Mouse (Mus musculus) gastrocnemius, postnatal 14 days (tissue): ENCODE measurements at regions not wholly inside any gene's neighbourhood (a gene's known extent, or its start where the extent isn't known, plus 50 kb on each side); places are given as distances from the start of the nearest gene placed in this dataset.

ENCODE experiments used
- DNase-seq: peaks from one replicate; pipeline ENCODE4 v3.0.0; 2021; ENCODE audit warnings: mixed read lengths
- intact Hi-C: fragments of 180-260 bp; cut with DNase I; formaldehyde crosslinking; loops from one replicate; pipeline ENCODE4 v1.15.1; 2025; ENCODE audit warnings: low total_unique reads

GRCm38 (mm10) chr12:105898580-105899293 is 111.3 kb upstream of the Vrk1 start:
- DNase-seq: no peak
- intact Hi-C loops: no loop called here

- intact Hi-C loops: no loop called here
These were observed 110.6 kb upstream of the Vrk1 start for GRCm38 (mm10) chr12:105899294-105899909.

GRCm38 (mm10) chr12:105900479-105900878 is 109.5 kb upstream of the Vrk1 start:
- intact Hi-C loops: no loop called here
- DNase-seq: no peak

More at GRCm38 (mm10) chr12:105899294-105899909, 110.6 kb upstream of the Vrk1 start:
- no peak for DNase-seq

- intact Hi-C loops: no loop called here
- DNase-seq: no peak
These were observed 107.0 kb upstream of the Vrk1 start for GRCm38 (mm10) chr12:105903072-105903471.

- no peak for DNase-seq
- intact Hi-C loops: no loop called here
These were observed 103.4 kb upstream of the Vrk1 start for GRCm38 (mm10) chr12:105906584-105906983.

- no peak for DNase-seq
- intact Hi-C loops: no loop called here
These were observed 102.0 kb upstream of the Vrk1 start for GRCm38 (mm10) chr12:105907851-105908620.

GRCm38 (mm10) chr12:105911556-105911955 is 98.5 kb upstream of the Vrk1 start:
- DNase-seq: no peak
- intact Hi-C loops: no loop called here

GRCm38 (mm10) chr12:105917388-105917963 is 92.6 kb upstream of the Vrk1 start:
- intact Hi-C loops: no loop called here
- DNase-seq: no peak

- DNase-seq: no peak
- intact Hi-C loops: no loop called here
These were observed 91.3 kb upstream of the Vrk1 start for GRCm38 (mm10) chr12:105918775-105919174.

GRCm38 (mm10) chr12:105927210-105927609 is 82.8 kb upstream of the Vrk1 start:
- intact Hi-C loops: no loop called here
- no peak for DNase-seq

- DNase-seq: no peak
- intact Hi-C loops: no loop called here
These were observed 80.5 kb upstream of the Vrk1 start for GRCm38 (mm10) chr12:105929456-105929921.

GRCm38 (mm10) chr12:105935441-105935880 is 74.6 kb upstream of the Vrk1 start:
- intact Hi-C loops: no loop called here
- no peak for DNase-seq

- peak; percentile 13 for DNase-seq
- intact Hi-C loops: no loop called here
These were observed 73.1 kb upstream of the Vrk1 start for GRCm38 (mm10) chr12:105936812-105937530.

GRCm38 (mm10) chr12:105942136-105943076 is 67.6 kb upstream of the Vrk1 start:
- DNase-seq: no peak
- intact Hi-C loops: no loop called here

GRCm38 (mm10) chr12:105943077-105943433 is 67.0 kb upstream of the Vrk1 start:
- intact Hi-C loops: no loop called here
- no peak for DNase-seq

- intact Hi-C loops: no loop called here
- DNase-seq: no peak
These were observed 62.7 kb upstream of the Vrk1 start for GRCm38 (mm10) chr12:105947332-105947731.

GRCm38 (mm10) chr12:105948322-105948721 is 61.7 kb upstream of the Vrk1 start:
- intact Hi-C loops: no loop called here
- DNase-seq: no peak

GRCm38 (mm10) chr12:105955764-105956290 is 54.2 kb upstream of the Vrk1 start:
- DNase-seq: no peak
- intact Hi-C loops: no loop called here
